Mouse (Mus musculus) ZHBTc4 (cell line): ENCODE measurements around the gene Akap5.

ENCODE experiments used
- DNase-seq: peaks from one replicate; pipeline ENCODE4 v3.0.0-alpha.2; 2011; ENCODE audit warnings: low read depth, low spot score

Akap5 gene

DNA sequence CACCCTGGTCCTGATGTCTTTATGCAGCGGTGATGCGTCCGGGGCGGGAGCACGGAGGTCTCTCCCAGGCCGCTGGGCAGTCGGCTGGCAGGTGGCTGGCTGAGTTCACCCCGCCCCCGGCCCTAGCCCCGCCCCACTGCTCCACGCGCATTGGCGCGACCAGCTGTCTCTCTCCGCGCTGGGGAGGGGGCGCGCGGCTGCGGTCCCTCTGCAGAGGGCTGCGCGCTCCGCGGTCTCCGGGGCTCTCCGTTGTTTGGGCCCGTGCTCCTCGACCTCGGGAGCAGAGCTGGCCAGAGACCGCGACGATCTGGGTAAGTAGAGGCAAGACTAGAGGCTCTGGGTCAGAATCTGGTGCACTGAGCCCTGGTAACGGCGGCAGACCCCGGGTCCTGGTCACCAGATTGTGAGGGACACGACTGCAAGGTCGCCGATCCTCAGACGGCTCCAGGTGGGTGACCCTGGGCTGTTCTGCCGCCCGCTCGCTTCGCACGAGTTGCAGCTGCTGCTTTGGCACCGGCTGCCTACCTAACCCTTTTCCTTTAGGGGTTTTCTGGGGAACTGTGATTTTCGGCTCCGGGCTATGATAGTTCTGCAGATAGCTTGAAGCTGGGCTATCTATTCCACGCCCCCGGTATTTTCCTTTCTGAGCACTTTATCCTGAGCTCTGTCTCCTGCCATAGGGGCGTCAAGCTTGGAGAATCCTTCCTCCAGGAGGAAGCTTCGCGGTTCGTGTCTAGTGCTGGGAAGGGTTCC is at the start of gene Akap5:
Akap5 (plus strand) TSS at position 213 of the 753 bp plus-strand sequence.
- DNase-seq, result peak; percentile 87

- no peak for DNase-seq
These were observed 46.5 kb upstream of the Akap5 start for GRCm38 (mm10) chr12:76278209-76278608.

DNA sequence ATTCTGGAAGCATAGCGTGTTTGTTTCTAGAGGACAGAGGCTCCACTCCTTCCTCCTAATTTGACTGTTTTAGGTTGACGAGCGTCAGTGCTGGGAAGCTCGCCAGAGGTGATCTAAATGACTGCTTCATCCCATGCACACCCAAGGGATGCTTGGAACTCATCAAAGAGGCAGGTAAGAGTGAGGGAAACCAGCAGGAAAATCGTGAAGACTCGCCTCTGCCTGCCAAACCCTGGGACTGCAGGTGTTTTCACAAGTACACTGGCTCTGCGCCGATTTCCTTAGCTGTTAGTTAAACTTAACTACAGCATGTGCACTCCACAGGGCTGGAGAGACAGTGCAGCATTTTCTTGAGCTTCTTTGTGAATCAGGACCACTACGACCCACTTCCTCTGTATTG is 44.1 kb upstream of the Akap5 start:
- DNase-seq, result no peak

- no peak for DNase-seq
These were observed 43.5 kb upstream of the Akap5 start for GRCm38 (mm10) chr12:76281111-76281660.

GRCm38 (mm10) chr12:76282132-76282531 is 42.6 kb upstream of the Akap5 start:
- peak; percentile 48 for DNase-seq

GRCm38 (mm10) chr12:76282532-76283173 is 42.0 kb upstream of the Akap5 start:
- DNase-seq, result no peak

DNA sequence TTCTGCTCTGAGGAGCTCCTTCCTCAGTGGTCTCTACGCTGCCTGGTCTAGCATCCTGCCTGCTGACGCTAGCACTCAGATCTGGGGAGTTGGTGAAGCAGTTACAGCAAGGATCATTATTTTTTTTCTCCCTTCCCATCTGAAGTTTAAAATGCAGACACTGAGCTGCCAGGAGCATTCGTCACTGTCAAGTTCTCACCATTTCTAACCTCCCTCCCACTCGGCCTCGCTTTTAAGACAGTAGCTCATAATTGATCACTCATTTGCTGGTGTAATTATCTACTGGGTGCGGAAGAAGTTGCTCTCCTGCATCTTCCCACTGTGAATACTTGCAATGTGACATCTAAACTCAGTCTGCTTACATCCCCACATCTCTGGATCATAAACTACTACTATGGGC is 39.3 kb upstream of the Akap5 start:
- DNase-seq, result no peak

GRCm38 (mm10) chr12:76287986-76288385 is 36.7 kb upstream of the Akap5 start:
- DNase-seq, result no peak

DNA sequence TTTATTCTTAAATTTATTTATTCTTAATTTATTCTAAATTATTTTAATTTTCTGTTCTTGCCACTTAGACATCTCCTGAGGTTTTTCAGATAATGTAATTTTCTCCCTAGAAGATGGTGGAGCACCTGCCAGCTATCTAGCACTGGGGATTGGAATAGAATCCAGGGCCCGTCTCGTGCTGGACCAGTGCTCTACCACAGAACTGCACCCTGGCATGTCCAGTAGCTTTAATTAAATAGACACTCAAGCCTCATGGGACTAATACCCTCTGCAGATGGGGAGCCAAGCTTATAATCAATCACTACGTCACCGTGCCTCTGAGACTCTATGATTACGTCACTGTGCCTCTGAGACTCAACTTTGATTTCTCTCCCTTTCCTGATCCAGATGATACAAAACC is 36.2 kb upstream of the Akap5 start:
- DNase-seq, result no peak

GRCm38 (mm10) chr12:76289428-76289827 is 35.3 kb upstream of the Akap5 start:
- no peak for DNase-seq

DNA sequence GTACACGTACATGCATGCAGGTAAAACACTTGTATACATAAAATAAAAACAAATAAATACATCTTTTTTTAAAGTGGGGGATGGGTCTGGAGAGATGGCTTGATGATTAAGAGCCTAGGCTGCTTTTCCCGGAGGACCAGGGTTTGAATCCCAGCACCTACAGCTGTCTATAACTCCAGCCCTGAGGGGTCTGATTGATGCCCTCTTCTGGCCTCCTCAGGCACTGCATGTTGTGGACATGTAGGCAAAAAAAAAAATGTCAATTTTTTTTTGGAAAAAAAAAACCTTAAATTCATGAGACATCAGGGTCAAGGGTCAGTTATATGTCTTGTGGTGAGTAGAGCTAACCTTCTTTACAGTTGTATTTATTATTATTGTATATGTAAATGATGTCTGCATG is 34.4 kb upstream of the Akap5 start:
- DNase-seq, result peak; percentile 59

DNA sequence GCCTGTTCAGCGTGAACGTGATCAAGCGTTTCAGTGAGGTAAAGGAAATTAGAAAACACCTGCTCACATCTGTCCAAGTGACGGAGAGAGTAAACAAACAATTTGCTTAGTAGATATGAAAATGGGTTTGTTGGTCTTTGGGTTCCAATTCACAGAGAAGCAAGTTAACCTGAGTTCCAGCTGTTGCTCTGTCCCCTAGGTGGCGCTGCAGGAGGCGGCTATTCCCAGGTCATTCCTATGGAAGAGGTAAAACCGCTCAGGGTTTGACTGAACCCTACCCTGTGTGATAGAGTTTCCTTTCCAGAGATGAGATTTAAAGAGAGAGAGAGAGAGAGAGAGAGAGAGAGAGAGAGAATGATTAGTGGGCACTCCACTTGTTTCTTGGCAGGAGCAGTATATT is 31.5 kb upstream of the Akap5 start:
- DNase-seq, result peak; percentile 76

DNA sequence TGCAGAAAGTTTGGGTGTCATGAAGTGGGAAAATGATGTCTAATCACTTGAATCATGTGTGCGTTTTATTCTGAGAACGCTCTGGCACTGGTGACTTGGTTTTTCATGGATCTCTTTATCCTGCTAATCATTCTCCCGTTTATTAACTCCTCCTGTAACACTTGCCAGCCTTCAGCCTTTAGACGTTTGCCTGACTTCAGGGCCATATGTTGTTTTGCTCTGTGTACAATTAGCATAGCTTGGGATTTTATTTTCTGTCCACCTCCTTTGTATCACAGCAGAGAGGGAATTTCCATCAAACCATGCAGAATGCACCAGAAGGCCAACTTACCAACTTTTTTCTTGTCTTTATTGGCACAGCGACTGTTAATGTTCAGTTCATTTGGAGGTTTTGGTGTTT is 26.9 kb upstream of the Akap5 start:
- no peak for DNase-seq

DNA sequence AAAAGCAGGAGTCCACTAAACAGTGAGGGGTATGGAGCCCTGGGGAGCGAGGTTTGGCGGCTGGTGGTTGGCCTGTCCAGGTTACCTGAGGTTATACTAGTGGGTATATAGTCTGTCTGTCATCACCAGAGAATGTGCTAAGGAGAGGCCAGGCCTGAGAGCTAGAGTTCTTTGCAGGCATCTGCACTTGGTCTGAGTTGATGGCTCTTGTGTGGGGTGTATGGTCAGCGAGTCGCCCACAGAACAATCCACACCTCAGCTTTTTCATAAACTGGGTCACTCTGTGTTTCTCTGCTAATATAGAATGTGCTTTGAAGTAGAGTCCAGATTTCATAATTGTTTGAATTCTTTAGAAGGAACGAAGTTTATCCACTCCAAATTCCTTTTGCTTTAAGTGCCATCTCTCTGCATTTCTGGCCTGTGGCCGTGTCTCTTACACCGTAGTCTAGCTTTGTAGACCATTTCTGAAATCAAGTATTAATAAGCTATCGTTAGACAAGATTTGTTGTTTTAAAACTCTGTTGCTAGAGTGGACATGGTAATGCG is 25.3 kb upstream of the Akap5 start:
- DNase-seq, result no peak

DNA sequence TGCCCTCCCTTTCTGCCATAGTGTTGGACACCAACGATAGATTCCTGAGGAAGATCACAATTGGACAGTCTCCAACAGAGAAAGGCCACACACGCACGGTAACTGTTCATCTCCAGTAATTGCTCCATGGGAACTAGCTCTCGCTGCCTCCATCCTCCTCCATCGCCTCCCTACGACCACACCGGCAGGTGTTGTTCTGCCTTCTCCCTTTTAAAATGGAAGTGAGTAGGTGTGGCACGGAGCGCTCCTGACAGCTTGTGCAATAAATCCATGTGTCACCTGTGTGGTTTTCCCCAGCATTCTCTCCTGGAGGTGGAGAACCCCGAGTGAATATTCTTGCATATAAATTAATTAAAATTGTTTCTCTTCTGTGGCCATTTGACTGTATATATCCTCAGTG is 24.3 kb upstream of the Akap5 start:
- no peak for DNase-seq

GRCm38 (mm10) chr12:76303474-76303873 is 21.2 kb upstream of the Akap5 start:
- no peak for DNase-seq

- DNase-seq, result no peak
These were observed 20.5 kb upstream of the Akap5 start for GRCm38 (mm10) chr12:76304199-76304598.

GRCm38 (mm10) chr12:76305107-76305506 is 19.6 kb upstream of the Akap5 start:
- DNase-seq, result peak; percentile 50

DNA sequence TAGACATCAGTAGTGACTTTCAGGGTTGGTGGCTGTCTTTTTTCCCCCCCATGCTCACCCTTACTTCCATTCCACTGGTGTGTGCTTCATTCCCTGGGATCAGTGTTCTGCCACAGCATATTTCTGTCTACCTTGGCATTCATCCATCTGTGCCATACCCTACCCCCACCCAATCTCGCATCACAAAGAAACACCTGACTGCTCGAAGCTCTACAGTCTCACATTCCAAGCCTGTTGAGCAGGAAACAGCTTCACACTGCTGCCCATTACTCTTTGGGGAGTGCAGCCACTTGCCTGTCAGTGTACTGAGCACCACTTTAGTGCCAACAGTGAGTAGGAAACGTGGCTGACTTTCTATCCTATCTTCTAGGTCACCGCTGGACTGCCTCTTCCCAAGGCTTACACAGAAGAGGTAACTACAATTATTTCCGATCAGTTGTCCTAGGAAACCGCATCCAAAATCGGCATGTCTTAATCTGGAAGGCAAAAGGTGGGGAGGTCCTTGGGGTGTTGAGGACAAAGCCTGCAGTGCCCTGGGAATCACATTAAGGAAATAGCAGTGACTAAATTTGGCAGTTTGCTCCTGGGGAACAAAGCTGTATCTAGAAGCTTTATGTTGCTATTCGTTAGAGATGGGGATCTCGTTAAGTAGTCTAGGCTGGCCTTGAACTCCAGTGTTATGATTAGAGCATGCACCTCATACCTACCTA is 17.7 kb upstream of the Akap5 start:
- peak; percentile 25 for DNase-seq

DNA sequence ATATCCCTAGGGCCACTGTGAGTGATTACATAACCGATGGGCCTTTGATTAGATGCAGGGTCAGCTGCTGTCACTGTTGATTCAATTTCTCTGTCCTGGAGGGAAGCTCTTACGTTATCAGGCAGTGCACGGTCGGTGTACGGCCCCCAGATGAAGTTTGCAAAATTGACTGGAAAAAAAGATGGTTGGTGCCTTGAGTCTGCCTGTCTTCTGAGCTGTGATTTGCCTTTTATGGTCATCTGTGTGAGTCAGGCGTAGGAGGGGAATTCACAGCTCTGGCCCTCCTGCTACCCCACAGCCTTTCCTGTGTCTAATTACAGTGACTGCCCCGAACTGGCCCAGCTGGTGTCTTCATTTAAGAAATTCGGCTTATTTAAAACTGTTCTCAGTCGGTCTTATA is 16.7 kb upstream of the Akap5 start:
- no peak for DNase-seq

DNA sequence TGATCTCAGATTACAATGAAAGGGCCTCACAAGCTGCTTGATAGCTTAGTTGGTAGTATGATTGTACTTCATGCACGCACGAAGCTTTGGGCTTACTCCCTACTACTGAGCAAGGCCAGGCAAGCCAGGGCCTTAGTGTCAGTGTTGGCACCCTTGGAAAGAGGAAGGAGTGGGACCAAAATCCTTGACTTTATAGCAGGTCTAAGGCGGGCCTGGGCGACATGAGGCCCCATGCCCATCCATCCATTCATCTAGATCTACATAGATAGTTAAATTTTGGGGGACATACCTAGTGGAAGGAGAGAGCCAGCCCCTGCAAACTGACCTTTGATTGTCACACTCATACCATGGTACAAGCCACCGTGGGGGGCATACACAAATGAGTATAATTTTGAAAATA is 16.3 kb upstream of the Akap5 start:
- no peak for DNase-seq

DNA sequence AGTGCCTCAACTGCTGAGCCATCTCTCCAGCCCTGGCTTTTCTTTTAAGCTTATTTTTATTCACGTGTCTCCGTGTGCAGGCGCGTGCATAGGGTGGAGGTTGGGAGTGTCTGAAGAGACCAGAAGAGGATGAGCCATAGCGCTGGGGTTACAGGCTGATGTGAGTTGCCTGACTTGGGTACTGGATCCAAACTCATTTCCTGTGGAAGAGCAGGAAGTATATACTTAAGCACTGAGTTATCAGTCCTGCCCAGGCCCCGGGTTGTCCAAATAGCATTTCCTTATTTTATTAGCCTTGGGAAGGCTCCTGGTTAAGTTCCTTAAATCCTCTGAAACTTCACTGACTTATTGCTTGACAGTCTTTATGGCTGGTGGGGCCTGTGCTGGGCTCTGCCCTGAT is 14.7 kb upstream of the Akap5 start:
- no peak for DNase-seq
